Mouse (Mus musculus): ENCODE results near the gene Umod. TPM values are rescaled to one million over a fixed set of nuclear protein-coding genes. Genes with fewer than 3 reads are reported as not detected.

The Umod gene
- polyA plus RNA-seq (2021; fragmentation: Nextera tagmentation): not detected in 2 replicates
- long read RNA-seq, experiment 1: 0 reads
- long read RNA-seq, experiment 2: 0 reads

GRCm38 (mm10) chr7:119479256-119479655 is at the start of gene Umod:
Gene Umod (minus strand): TSS chr7:119479282.

GRCm38 (mm10) chr7:119523389-119523788 is 44.3 kb upstream of the Umod start, which contains the start of gene Pdilt:
Gene Pdilt (minus strand): TSS chr7:119523489.

GRCm38 (mm10) chr7:119519163-119519562 is 40.1 kb upstream of the Umod start, which contains the start of gene Acsm5:
Gene Acsm5 (plus strand): TSS chr7:119519463.

GRCm38 (mm10) chr7:119459185-119459584 is 19.9 kb downstream of the Umod start, which contains the start of gene Gp2:
Gene Gp2 (minus strand): TSS chr7:119459285.

Other genes with a start within 250 kb of the Umod start
- not detected in 2 replicates for gene Gp2, start 20.0 kb downstream of the Umod start, polyA plus RNA-seq (2021; fragmentation: Nextera tagmentation)
- gene Acsm5, start 40.2 kb upstream of the Umod start, polyA plus RNA-seq (2021; fragmentation: Nextera tagmentation): 0.18 TPM in 1 of 2 replicates, not detected in the other
- not detected in 2 replicates for gene Pdilt, start 44.2 kb upstream of the Umod start, polyA plus RNA-seq (2021; fragmentation: Nextera tagmentation)
- not detected in 2 replicates for gene Acsm2, start 75.1 kb upstream of the Umod start, polyA plus RNA-seq (2021; fragmentation: Nextera tagmentation)
- not detected in 2 replicates for gene Acsm1, start 127.7 kb upstream of the Umod start, polyA plus RNA-seq (2021; fragmentation: Nextera tagmentation)
- gene Acsm4, start 210.7 kb upstream of the Umod start, polyA plus RNA-seq (2021; fragmentation: Nextera tagmentation): not detected in 2 replicates
- 39.0 and 40.0 TPM in 2 replicates for gene Thumpd1, start 241.5 kb upstream of the Umod start, polyA plus RNA-seq (2021; fragmentation: Nextera tagmentation)